Mouse (Mus musculus) liver, embryonic 15.5 days (tissue): Measurements from ENCODE around the gene Eftud2. TPM values are rescaled to one million over a fixed set of nuclear protein-coding genes. Genes with fewer than 3 reads are reported as not detected.

Experiments used
- ATAC-seq: fragments of 200-750 bp; cut with Nextera tagmentation; 2 replicates; pipeline ENCODE4 v1.8.0; 2017; ENCODE audit warnings: moderate number of reproducible peaks, mild to moderate bottlenecking, moderate library complexity; ENCODE audit not compliant: insufficient read depth
- H3K27ac ChIP-seq: fragments of 300-500 bp; sonication (generic); replicated peaks from 2 replicates; pipeline ENCODE4 v1.5.1; 2015; ENCODE audit warnings: mild to moderate bottlenecking, inconsistent platforms
- H3K27me3 ChIP-seq: fragments of 300-500 bp; sonication (generic); 2 replicates; pipeline ENCODE4 v1.6.1; 2015; ENCODE audit warnings: mild to moderate bottlenecking, inconsistent platforms
- H3K36me3 ChIP-seq: fragments of 300-500 bp; sonication (generic); replicated peaks from 2 replicates; pipeline ENCODE4 v1.6.1; 2015; ENCODE audit warnings: moderate library complexity, mild to moderate bottlenecking, inconsistent platforms
- H3K4me1 ChIP-seq: fragments of 300-500 bp; sonication (generic); replicated peaks from 2 replicates; pipeline ENCODE4 v1.6.1; 2015; ENCODE audit warnings: inconsistent platforms
- H3K4me2 ChIP-seq: fragments of 300-500 bp; sonication (generic); 2 replicates; pipeline ENCODE4 v1.6.1; 2015; ENCODE audit warnings: moderate library complexity, mild to moderate bottlenecking, inconsistent platforms
- H3K4me3 ChIP-seq: fragments of 300-500 bp; sonication (generic); replicated peaks from 2 replicates; pipeline ENCODE4 v1.5.1; 2015; ENCODE audit warnings: mild to moderate bottlenecking, inconsistent platforms
- H3K9ac ChIP-seq: fragments of 300-500 bp; sonication (generic); 2 replicates; pipeline ENCODE4 v1.6.1; 2015; ENCODE audit warnings: moderate library complexity, mild to moderate bottlenecking, inconsistent platforms
- H3K9me3 ChIP-seq: fragments of 300-500 bp; sonication (generic); replicated peaks from 2 replicates; pipeline ENCODE4 v1.6.1; 2016; ENCODE audit warnings: inconsistent platforms
- WGBS: fragments of 180-500 bp; shearing (Covaris S2); methylation state at CpG from one replicate; pipeline ENCODE4 v1.1.7; 2015; ENCODE audit warnings: mixed read lengths; ENCODE audit not compliant: insufficient replicate concordance; 5-methylcytosine and 5-hydroxymethylcytosine counted together
- polyA plus RNA-seq: library from polyadenylated mRNA; unstranded; fragments of >200 nt; fragmentation: Nextera tagmentation; extraction: Ambion mirVana; gene quantifications from 2 replicates; pipeline ENCODE4 v1.2.1, GENCODE M21; 2015

Eftud2 gene
- 106 and 113 TPM in 2 replicates for polyA plus RNA-seq

- ATAC-seq, result peak; percentile 92
- Histone ChIP-seq H3K4me3 (peak within 1 kb of the TSS; percentile 83), H3K36me3 (peaks cover 21% of the 10 kb centered on the region), H3K9ac (peak within 1 kb of the TSS; percentile 86), H3K27me3 (peaks cover 34% of the 10 kb centered on the region), H3K4me2 (peak within 1 kb of the TSS; percentile 82), H3K4me1 (peaks cover 55% of the 10 kb centered on the region), H3K9me3 (no peaks in the 10 kb centered on the region), H3K27ac (peak within 1 kb of the TSS; percentile 80)
- under 1% methylated on average over 62 of the region's 62 CpGs for whole genome bisulfite sequencing
Observed at GRCm38 (mm10) chr11:102880585-102881313, at the start of gene Eftud2, which contains the start of gene Ccdc103. Gene Eftud2, minus strand, starts transcription at chr11:102880985. Gene Ccdc103, plus strand, starts transcription at chr11:102881204.

- ATAC-seq, result peak; percentile 35
- Histone ChIP-seq H3K9ac (peak overlapping the region; percentile 82), H3K36me3 (peaks cover 28% of the 10 kb centered on the region), H3K27ac (peak overlapping the region; percentile 94), H3K4me3 (peak overlapping the region; percentile 82), H3K4me2 (peak overlapping the region; percentile 70), H3K4me1 (peaks cover 38% of the 10 kb centered on the region), H3K27me3 (peaks cover 17% of the 10 kb centered on the region), H3K9me3 (no peaks in the 10 kb centered on the region)
- under 1% methylated on average over 10 of the region's 10 CpGs for WGBS
Observed at GRCm38 (mm10) chr11:102925351-102925717, 44.5 kb upstream of the Eftud2 start.

- Histone ChIP-seq H3K9me3 (no peaks in the 10 kb centered on the region), H3K4me3 (peak within 1 kb of the TSS; percentile 82), H3K27me3 (peaks cover 13% of the 10 kb centered on the region), H3K4me2 (peak within 1 kb of the TSS; percentile 70), H3K27ac (peak within 1 kb of the TSS; percentile 94), H3K4me1 (peaks cover 38% of the 10 kb centered on the region), H3K9ac (peak within 1 kb of the TSS; percentile 82), H3K36me3 (peaks cover 34% of the 10 kb centered on the region)
- under 1% methylated on average over 62 of the region's 62 CpGs for WGBS
- ATAC-seq, result peak; percentile 90
Observed at GRCm38 (mm10) chr11:102924557-102925350, 44.0 kb upstream of the Eftud2 start, which contains the start of gene Kif18b. Gene Kif18b, minus strand, starts transcription at chr11:102925124.

- H3K27ac ChIP-seq, result no peak overlapping the region
- H3K9me3 ChIP-seq, result no peaks in the 10 kb centered on the region
- H3K9ac ChIP-seq, result no peak overlapping the region
- 88% methylated on average over 6 of the region's 6 CpGs for WGBS
- peak overlapping the region; percentile 70; the same call in 1 of the 2 replicates for H3K4me2 ChIP-seq
- H3K4me1 ChIP-seq, result peaks cover 38% of the 10 kb centered on the region
- H3K36me3 ChIP-seq, result peaks cover 61% of the 10 kb centered on the region
- no peak overlapping the region for H3K4me3 ChIP-seq
- ATAC-seq, result no peak
- no peaks in the 10 kb centered on the region for H3K27me3 ChIP-seq
Observed at GRCm38 (mm10) chr11:102921491-102921890, 40.7 kb upstream of the Eftud2 start.

GRCm38 (mm10) chr11:102918077-102918476, 37.3 kb upstream of the Eftud2 start:
- Histone ChIP-seq H3K9ac (no peak overlapping the region), H3K27ac (no peak overlapping the region), H3K36me3 (peaks cover 95% of the 10 kb centered on the region), H3K9me3 (no peaks in the 10 kb centered on the region), H3K27me3 (no peaks in the 10 kb centered on the region), H3K4me2 (no peak overlapping the region), H3K4me1 (peaks cover 22% of the 10 kb centered on the region), H3K4me3 (no peak overlapping the region)
- no peak for ATAC-seq
- 83% methylated on average over 4 of the region's 4 CpGs for WGBS

- Histone ChIP-seq H3K4me1 (no peaks in the 10 kb centered on the region; the same call in 1 of the 2 replicates), H3K27ac (no peak overlapping the region), H3K9me3 (no peaks in the 10 kb centered on the region), H3K4me2 (no peak overlapping the region), H3K36me3 (peaks cover 94% of the 10 kb centered on the region), H3K27me3 (no peaks in the 10 kb centered on the region), H3K4me3 (no peak overlapping the region), H3K9ac (no peak overlapping the region)
- no peak for ATAC-seq
- WGBS, result 90% methylated on average over 9 of the region's 9 CpGs
Observed at GRCm38 (mm10) chr11:102915380-102915779, 34.6 kb upstream of the Eftud2 start.

GRCm38 (mm10) chr11:102911376-102911775, 30.6 kb upstream of the Eftud2 start:
- no peak for ATAC-seq
- Histone ChIP-seq H3K36me3 (peaks cover 99% of the 10 kb centered on the region), H3K27me3 (no peaks in the 10 kb centered on the region), H3K4me3 (no peak overlapping the region), H3K27ac (no peak overlapping the region), H3K4me1 (no peaks in the 10 kb centered on the region), H3K4me2 (no peak overlapping the region), H3K9ac (no peak overlapping the region), H3K9me3 (no peaks in the 10 kb centered on the region)
- 79% methylated on average over 7 of the region's 7 CpGs for WGBS

GRCm38 (mm10) chr11:102903654-102904053, 22.9 kb upstream of the Eftud2 start:
- 81% methylated on average over 7 of the region's 7 CpGs for WGBS
- Histone ChIP-seq H3K9ac (no peak overlapping the region), H3K36me3 (peaks cover 50% of the 10 kb centered on the region), H3K9me3 (no peaks in the 10 kb centered on the region), H3K27ac (no peak overlapping the region), H3K4me2 (no peak overlapping the region), H3K4me1 (peaks cover 8% of the 10 kb centered on the region; the same call in 1 of the 2 replicates), H3K27me3 (0 out of 2 replicates have a peak, but pooled peaks cover 17% of the 10 kb centered on the region), H3K4me3 (no peak overlapping the region)
- no peak for ATAC-seq

- Histone ChIP-seq H3K9ac (no peak overlapping the region), H3K4me3 (no peak overlapping the region), H3K27ac (no peak overlapping the region), H3K4me1 (peaks cover 14% of the 10 kb centered on the region), H3K36me3 (peaks cover 34% of the 10 kb centered on the region), H3K4me2 (no peak overlapping the region), H3K9me3 (no peaks in the 10 kb centered on the region), H3K27me3 (peaks cover 25% of the 10 kb centered on the region)
- no peak for ATAC-seq
- WGBS, result 71% methylated on average over 5 of the region's 5 CpGs
Observed at GRCm38 (mm10) chr11:102902107-102902506, 21.3 kb upstream of the Eftud2 start.

- ATAC-seq, result no peak
- Histone ChIP-seq H3K36me3 (peaks cover 25% of the 10 kb centered on the region), H3K4me3 (no peak overlapping the region), H3K9ac (no peak overlapping the region), H3K9me3 (no peaks in the 10 kb centered on the region), H3K4me2 (no peak overlapping the region), H3K27me3 (peaks cover 34% of the 10 kb centered on the region), H3K27ac (no peak overlapping the region), H3K4me1 (peaks cover 23% of the 10 kb centered on the region)
- 41% methylated on average over 4 of the region's 4 CpGs for WGBS
Observed at GRCm38 (mm10) chr11:102901199-102901598, 20.4 kb upstream of the Eftud2 start.

GRCm38 (mm10) chr11:102900763-102901162, 20.0 kb upstream of the Eftud2 start, which contains the start of gene Gfap:
Gene Gfap, minus strand, starts transcription at chr11:102900912.
- Histone ChIP-seq H3K4me3 (no peak within 1 kb of the TSS), H3K4me1 (peaks cover 26% of the 10 kb centered on the region), H3K27ac (no peak within 1 kb of the TSS), H3K9me3 (no peaks in the 10 kb centered on the region), H3K27me3 (peaks cover 38% of the 10 kb centered on the region), H3K4me2 (no peak within 1 kb of the TSS), H3K9ac (no peak within 1 kb of the TSS), H3K36me3 (peaks cover 21% of the 10 kb centered on the region)
- 6% methylated on average over 7 of the region's 7 CpGs for WGBS
- ATAC-seq, result no peak
